Mouse (Mus musculus): ENCODE data around the gene Stk16. TPM values are rescaled to one million over a fixed set of nuclear protein-coding genes. Genes with fewer than 3 reads are reported as not detected.

Stk16 gene
- 100 to 1,000 TPM in 1 of 2 experiments, 10 to 100 TPM in 1; 77.1 to 116 TPM for polyA plus RNA-seq (2012; fragmentation: generic; extraction: Trizol)

DNA sequence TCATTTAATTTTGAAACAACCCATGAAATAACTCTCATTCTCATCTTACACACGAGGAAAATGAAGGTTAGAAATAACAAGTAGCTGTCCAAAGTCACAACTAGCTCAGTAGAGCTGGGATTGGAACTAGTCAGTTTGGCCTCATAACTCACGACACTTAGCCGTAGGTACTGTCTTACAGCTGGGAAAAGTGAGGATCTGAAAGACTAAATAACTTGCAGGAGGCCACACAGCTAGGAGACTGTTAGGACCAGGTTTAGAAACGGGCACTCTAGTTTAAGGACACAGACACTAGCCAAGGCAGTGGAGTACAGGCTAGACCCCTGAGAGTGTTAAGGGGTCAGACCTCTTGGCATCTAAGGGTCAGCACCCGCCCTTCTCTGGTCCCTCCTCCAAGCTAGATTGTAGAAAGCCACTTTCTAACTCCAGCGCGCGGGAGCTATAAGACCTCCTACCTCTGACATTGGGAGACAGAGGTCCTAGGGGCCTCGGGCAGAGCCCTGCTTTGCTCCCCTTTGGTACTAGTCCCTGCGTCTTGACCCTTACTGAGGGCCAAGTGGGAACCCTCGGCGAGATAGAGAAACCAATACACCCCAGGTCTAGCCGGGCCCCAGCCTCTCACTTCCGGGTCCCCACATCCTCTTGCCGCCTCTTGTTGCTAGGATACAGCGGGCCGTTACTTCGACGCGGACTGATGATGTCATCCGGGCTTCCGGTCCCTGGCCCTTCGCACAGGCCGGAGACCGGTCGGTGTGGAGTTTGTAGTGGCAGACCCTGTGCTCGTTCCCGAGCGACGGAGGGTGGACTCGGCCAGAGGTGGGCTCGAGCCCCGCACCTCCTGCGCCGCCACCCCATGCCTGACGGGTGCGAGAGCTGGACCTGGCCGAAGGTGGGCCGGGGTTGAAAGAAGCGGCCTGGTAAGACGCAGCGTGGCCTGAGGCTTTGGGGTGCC lies at the start of gene Stk16, which contains the start of gene Glb1l:
TSS of gene Stk16 (plus strand) at position 703 of the 952 bp plus-strand sequence.
TSS of gene Glb1l (minus strand) at position 678 of the 952 bp plus-strand sequence.

DNA sequence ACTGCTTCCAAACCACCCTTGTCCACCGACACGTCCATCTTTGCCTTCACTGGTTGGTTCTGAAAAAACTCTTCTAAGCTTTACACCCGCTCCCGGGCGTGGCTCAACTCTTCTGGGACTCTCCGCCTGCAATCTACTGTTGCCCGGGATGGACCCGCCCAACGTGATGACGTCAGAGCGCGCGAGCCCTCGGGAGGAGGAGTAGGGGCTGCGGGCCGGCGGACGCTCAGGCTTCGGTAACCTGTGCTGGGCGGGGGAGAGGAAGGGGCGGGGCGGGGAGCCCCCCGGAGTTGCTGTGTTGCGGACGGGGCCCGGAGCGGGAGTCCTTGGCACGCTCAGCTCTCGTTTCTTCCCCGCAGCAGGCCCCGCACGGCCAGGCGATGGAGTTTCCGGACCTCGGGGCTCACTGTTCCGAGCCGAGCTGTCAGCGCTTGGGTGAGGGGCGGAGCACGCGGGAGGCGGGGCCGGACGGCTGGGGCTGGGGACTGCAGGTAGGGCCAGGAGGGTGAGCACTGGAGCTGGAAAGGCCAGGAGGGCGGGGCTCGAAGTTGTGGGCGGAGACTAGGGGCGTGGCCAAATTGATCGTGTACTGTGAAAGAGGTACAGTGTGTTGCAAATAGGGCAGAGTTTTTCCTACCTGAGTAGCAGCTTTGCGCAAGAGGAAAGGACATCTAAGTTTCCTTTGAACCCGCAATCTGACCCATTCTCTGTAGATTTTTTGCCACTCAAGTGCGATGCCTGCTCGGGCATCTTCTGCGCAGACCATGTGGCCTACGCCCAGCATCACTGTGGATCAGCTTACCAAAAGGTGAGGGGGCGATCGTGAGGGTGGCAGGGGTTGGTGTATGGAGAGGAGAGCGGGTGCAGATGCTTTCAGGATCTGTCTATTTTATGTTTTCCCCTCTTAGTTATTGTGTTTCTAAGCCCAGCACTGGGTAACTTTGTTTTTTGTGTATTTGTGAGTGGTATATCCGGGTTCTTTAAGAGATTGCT lies 41.9 kb upstream of the Stk16 start, which contains the start of gene Zfand2b:
TSS of gene Zfand2b (plus strand) at position 175 of the 993 bp plus-strand sequence.

DNA sequence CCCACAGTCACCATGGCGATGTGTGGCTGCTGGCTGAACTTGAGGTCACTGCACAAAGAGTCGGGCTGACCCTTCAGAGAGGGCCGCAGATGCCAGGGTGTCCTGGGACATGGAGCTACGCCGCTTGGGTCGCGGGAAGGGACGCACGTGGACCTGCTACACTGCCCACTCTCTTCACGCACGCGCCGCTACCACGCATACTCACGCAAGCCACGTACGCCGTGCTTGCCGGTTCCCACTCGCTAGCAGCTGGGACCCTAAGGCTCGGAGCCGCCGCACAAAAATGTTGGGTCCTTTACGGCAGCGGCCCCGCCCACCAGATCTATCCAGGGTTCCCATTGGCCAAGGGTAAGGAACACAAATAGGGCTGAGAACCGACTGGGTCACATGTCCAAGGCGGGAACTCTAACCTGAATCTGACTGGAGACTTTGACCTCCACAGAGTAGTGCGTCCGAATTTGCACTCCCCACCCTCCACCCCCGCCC lies 30.5 kb upstream of the Stk16 start, which contains the start of gene Abcb6:
TSS of gene Abcb6 (minus strand) at position 288 of the 486 bp plus-strand sequence.

GRCm38 (mm10) chr1:75191622-75192402 lies 18.8 kb upstream of the Stk16 start, which contains the start of the genes Ankzf1 and Atg9a:
Ankzf1 (plus strand) TSS chr1:75192151.
Atg9a (minus strand) TSS chr1:75192196.

DNA sequence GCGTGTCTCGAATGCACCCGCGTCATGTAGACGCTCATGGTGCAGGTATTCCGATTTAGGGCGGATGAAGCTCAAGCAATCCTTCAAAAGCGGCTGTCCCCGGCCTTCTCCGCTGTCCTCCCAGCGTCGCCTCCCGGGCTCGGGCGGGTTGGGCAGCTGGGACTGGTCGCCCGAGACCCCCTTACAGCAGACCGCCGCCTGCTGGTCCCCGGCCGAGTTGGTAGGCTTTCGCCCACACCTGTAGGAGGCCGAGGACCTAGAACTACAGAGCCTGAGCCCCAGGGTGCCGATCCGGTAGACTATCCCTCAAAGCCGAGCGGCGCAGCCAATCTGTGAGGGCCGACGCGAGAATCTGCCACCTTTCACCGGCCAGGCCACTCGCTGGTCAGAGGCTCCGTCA lies 8.9 kb downstream of the Stk16 start, which contains the start of gene Tuba4a:
TSS of gene Tuba4a (minus strand) at position 335 of the 400 bp plus-strand sequence.

DNA sequence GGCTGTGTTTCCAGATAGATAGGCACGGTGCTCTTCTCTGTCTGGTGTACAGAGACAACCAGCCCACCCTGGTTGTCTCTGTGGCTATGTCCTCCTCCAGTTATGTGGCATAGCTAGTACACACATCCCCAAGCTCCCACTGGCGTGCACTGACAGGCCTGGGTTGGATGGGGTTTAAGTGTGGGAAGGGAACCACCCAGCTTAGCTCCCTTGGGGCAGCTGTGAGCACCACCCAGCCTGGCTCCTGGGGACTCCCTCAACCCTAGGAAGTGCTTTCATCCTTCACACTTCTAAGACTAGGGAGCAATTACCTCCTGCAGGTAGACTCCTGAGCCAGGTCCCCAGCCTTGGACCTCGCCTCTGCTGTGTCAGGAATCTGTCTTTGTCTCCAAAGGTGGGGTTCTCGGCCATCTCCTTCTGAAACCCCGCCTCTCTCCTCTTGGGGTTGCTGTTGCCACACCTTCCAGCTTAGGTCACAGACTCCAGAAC lies 21.1 kb downstream of the Stk16 start, which contains the start of gene A630095N17Rik:
TSS of gene A630095N17Rik (minus strand) at position 439 of the 489 bp plus-strand sequence.

DNA sequence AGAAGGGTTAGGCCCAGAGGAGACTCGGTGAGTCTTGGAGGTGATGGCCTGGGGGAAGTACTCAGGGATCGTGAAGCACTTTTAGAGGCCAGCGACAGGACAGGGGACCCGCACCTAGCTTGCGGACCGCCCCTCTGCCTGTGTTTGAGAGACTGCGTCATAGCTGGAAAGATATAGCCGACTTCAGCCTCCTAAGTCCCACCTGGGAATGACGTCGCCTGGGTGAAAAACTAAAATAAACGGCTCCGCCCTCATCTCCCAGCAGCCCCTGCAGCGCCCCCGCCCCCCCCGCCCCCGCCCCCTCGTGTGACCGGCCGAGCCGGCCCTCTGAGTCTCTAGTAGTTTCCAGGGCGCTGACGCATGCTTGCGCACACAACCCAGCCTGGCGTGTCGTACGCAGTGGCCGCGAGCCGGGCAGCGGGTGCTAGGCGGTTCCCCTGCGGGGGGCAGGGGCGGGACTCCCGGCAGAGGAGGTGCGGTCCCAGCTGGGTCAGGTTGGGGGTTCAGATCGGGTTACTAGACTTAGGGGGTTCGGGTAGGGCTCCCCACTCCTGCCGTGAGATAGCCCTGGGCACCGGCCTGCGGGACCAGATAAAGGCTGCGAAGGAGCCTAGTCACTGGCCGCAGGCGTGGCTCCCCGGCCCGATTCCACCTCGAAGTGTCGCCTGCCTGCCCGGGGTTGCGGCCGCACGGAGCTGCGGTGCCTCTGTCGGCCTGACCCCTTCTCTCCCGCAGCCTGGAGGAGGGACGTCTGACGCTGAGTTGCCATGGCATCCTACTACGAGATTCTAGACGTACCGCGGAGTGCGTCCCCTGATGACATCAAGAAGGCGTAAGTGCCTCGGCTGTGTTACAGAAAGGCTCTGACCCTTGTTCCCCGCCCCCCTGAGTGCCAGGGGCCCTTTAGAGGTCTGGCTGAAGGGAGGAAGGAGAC lies 25.7 kb downstream of the Stk16 start, which contains the start of gene Dnajb2:
TSS of gene Dnajb2 (plus strand) at position 290 of the 934 bp plus-strand sequence.

DNA sequence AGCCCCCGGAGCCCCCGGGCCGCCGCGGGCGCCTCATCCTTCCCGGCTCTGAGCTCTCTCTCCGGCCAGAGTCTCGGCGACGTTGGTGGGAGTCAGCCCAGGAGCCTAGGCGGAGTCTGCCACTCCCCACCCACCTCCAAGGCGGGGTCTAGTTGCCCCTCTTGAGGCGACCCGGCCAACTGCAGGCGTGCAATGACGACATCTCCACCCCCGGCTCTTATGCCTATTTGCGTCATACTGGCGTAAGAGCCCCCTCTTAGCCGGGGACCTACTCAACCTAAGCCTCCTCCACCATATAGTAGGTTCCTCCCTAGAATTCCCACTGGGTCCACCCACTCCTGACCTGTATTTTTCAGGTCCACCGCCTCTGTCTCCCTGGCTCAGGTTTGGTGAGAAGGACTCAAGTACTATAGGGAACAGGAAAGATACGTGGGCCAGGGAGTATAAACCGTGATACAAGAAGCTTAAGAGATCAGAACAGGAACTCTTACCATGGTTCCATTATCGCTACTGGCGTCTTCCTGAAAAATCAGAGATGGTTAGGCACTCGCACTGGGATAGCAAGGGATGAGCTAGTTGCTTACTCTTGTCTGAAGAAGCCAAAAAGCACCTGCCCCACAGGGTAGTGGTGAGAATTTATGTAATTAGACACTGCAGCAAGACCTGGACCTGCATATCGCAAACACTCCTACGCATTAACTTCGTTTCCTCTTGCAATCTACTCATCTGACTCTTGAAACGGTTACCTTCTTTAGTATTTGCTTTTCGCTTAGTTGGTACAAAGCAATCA lies 53.6 kb downstream of the Stk16 start, which contains the start of gene Ptprn:
TSS of gene Ptprn (minus strand) at position 412 of the 790 bp plus-strand sequence.

Other genes with a start within 250 kb of the Stk16 start
- gene Nhej1, start 85.6 kb upstream of the Stk16 start, polyA plus RNA-seq (2012; fragmentation: generic; extraction: Trizol), result 1 to 10 TPM; 6.5 to 6.6 TPM
- under 1 TPM; 0.01 to 0.46 TPM for gene Slc23a3, start 76.9 kb upstream of the Stk16 start, polyA plus RNA-seq (2012; fragmentation: generic; extraction: Trizol)
- gene Cnppd1, start 68.1 kb upstream of the Stk16 start, polyA plus RNA-seq (2012; fragmentation: generic; extraction: Trizol), result 10 to 100 TPM; 21.7 to 39.3 TPM
- 10 to 100 TPM; 41.2 to 57.7 TPM for gene Retreg2, start 68.1 kb upstream of the Stk16 start, polyA plus RNA-seq (2012; fragmentation: generic; extraction: Trizol)
- 10 to 100 TPM; 35.1 to 38.6 TPM for gene Zfand2b, start 42.2 kb upstream of the Stk16 start, polyA plus RNA-seq (2012; fragmentation: generic; extraction: Trizol)
- 10 to 100 TPM in 1 of 2 experiments, 1 to 10 TPM in 1; 8.1 to 19.2 TPM for gene Abcb6, start 30.4 kb upstream of the Stk16 start, polyA plus RNA-seq (2012; fragmentation: generic; extraction: Trizol)
- gene Ankzf1, start 18.7 kb upstream of the Stk16 start, polyA plus RNA-seq (2012; fragmentation: generic; extraction: Trizol), result 1 to 10 TPM; 3.5 to 6.8 TPM
- 10 to 100 TPM; 13.1 to 26.6 TPM for gene Atg9a, start 18.6 kb upstream of the Stk16 start, polyA plus RNA-seq (2012; fragmentation: generic; extraction: Trizol)
- gene Glb1l, start within 50 bp of the Stk16 start, polyA plus RNA-seq (2012; fragmentation: generic; extraction: Trizol), result 1 to 10 TPM in 1 of 2 experiments, under 1 TPM in 1; 0.15 to 7.5 TPM
- 100 to 1,000 TPM in 1 of 2 experiments, 1 to 10 TPM in 1; 6.5 to 102 TPM for gene Tuba4a, start 9.0 kb downstream of the Stk16 start, polyA plus RNA-seq (2012; fragmentation: generic; extraction: Trizol)
- not detected for gene A630095N17Rik, start 21.3 kb downstream of the Stk16 start, polyA plus RNA-seq (2012; fragmentation: generic; extraction: Trizol)
- 10 to 100 TPM; 17.9 to 34.8 TPM for gene Dnajb2, start 25.6 kb downstream of the Stk16 start, polyA plus RNA-seq (2012; fragmentation: generic; extraction: Trizol)
- gene Ptprn, start 53.7 kb downstream of the Stk16 start, polyA plus RNA-seq (2012; fragmentation: generic; extraction: Trizol), result under 1 TPM; 0.26 to 0.82 TPM
- not detected for gene Resp18, start 67.6 kb downstream of the Stk16 start, polyA plus RNA-seq (2012; fragmentation: generic; extraction: Trizol)
- gene Dnpep, start 107.2 kb downstream of the Stk16 start, polyA plus RNA-seq (2012; fragmentation: generic; extraction: Trizol), result 100 to 1,000 TPM in 1 of 2 experiments, 10 to 100 TPM in 1; 81.6 to 131 TPM
- gene Des, start 149.5 kb downstream of the Stk16 start, polyA plus RNA-seq (2012; fragmentation: generic; extraction: Trizol), result 1 to 10 TPM; 1.0 to 1.3 TPM
- gene Speg, start 164.5 kb downstream of the Stk16 start, polyA plus RNA-seq (2012; fragmentation: generic; extraction: Trizol), result 10 to 100 TPM in 1 of 2 experiments, 1 to 10 TPM in 1; 7.3 to 31.3 TPM
- gene Gmppa, start 225.1 kb downstream of the Stk16 start, polyA plus RNA-seq (2012; fragmentation: generic; extraction: Trizol), result 100 to 1,000 TPM in 1 of 2 experiments, 10 to 100 TPM in 1; 59.9 to 119 TPM
- under 1 TPM in 1 of 2 experiments, not detected in 1; 0.04 TPM for gene Asic4, start 239.6 kb downstream of the Stk16 start, polyA plus RNA-seq (2012; fragmentation: generic; extraction: Trizol)

Data from C3H10T1/2 (cell line).